Mouse (Mus musculus): ENCODE measurements around the gene Sept9. TPM values are rescaled to one million over a fixed set of nuclear protein-coding genes. Genes with fewer than 3 reads are reported as not detected.

Sept9 gene
- polyA plus RNA-seq, 1 experiment: 45.3 TPM

- DNase-seq (ENCODE audit: low read depth in 1 of 2, low spot score in 2 of 2): no peak
- H3K27ac ChIP-seq (ENCODE audit: insufficient read depth, low read length): peak overlapping the region; percentile 18; the same call in 1 of the 2 replicates
- H3K4me3 ChIP-seq (ENCODE audit: extremely low read depth, insufficient read depth, insufficient read length): no peak overlapping the region
- WGBS: 40% methylated on average over 11 of the region's 11 CpGs
- H3K27me3 ChIP-seq (ENCODE audit: control insufficient read depth, insufficient read depth, low read length): no peaks in the 10 kb centered on the region
- peaks cover 29% of the 10 kb centered on the region for H3K36me3 ChIP-seq (ENCODE audit: control insufficient read depth, insufficient read depth, low read length)
- peaks cover 31% of the 10 kb centered on the region for H3K4me1 ChIP-seq (ENCODE audit: control insufficient read depth, insufficient read depth, insufficient read length)
- TF ChIP-seq POLR2A (IDR thresholded peaks at IDR 0.05; ENCODE audit: low read depth, low read length): no peak
- TF ChIP-seq CTCF (IDR thresholded peaks at IDR 0.05; ENCODE audit: extremely low read depth, insufficient read depth, insufficient read length, insufficient replicate concordance): no peak
Measured at GRCm38 (mm10) chr11:117350462-117351222, 151.2 kb downstream of the Sept9 start.

GRCm38 (mm10) chr11:117353126-117353525 lies 153.7 kb downstream of the Sept9 start:
- Histone ChIP-seq H3K27ac (ENCODE audit: insufficient read depth, low read length) (no peak overlapping the region), H3K27me3 (ENCODE audit: control insufficient read depth, insufficient read depth, low read length) (no peaks in the 10 kb centered on the region), H3K4me3 (ENCODE audit: extremely low read depth, insufficient read depth, insufficient read length) (no peak overlapping the region), H3K36me3 (ENCODE audit: control insufficient read depth, insufficient read depth, low read length) (peaks cover 47% of the 10 kb centered on the region), H3K4me1 (ENCODE audit: control insufficient read depth, insufficient read depth, insufficient read length) (peaks cover 26% of the 10 kb centered on the region)
- no peak for DNase-seq (ENCODE audit: low read depth in 1 of 2, low spot score in 2 of 2)
- no peak for TF ChIP-seq CTCF (IDR thresholded peaks at IDR 0.05; ENCODE audit: extremely low read depth, insufficient read depth, insufficient read length, insufficient replicate concordance)
- TF ChIP-seq POLR2A (IDR thresholded peaks at IDR 0.05; ENCODE audit: low read depth, low read length): no peak
- 92% methylated on average over 11 of the region's 11 CpGs for WGBS

GRCm38 (mm10) chr11:117354107-117354506 lies 154.6 kb downstream of the Sept9 start:
- 79% methylated on average over 4 of the region's 4 CpGs for WGBS
- peaks cover 18% of the 10 kb centered on the region for H3K4me1 ChIP-seq (ENCODE audit: control insufficient read depth, insufficient read depth, insufficient read length)
- H3K36me3 ChIP-seq (ENCODE audit: control insufficient read depth, insufficient read depth, low read length): peaks cover 47% of the 10 kb centered on the region
- no peak for DNase-seq (ENCODE audit: low read depth in 1 of 2, low spot score in 2 of 2)
- no peak for TF ChIP-seq CTCF (IDR thresholded peaks at IDR 0.05; ENCODE audit: extremely low read depth, insufficient read depth, insufficient read length, insufficient replicate concordance)
- no peak for TF ChIP-seq POLR2A (IDR thresholded peaks at IDR 0.05; ENCODE audit: low read depth, low read length)
- H3K4me3 ChIP-seq (ENCODE audit: extremely low read depth, insufficient read depth, insufficient read length): no peak overlapping the region
- no peak overlapping the region for H3K27ac ChIP-seq (ENCODE audit: insufficient read depth, low read length)
- no peaks in the 10 kb centered on the region for H3K27me3 ChIP-seq (ENCODE audit: control insufficient read depth, insufficient read depth, low read length)

GRCm38 (mm10) chr11:117356937-117357336 lies 157.5 kb downstream of the Sept9 start:
- peaks cover 59% of the 10 kb centered on the region for H3K36me3 ChIP-seq (ENCODE audit: control insufficient read depth, insufficient read depth, low read length)
- TF ChIP-seq POLR2A (IDR thresholded peaks at IDR 0.05; ENCODE audit: low read depth, low read length): no peak
- TF ChIP-seq CTCF (IDR thresholded peaks at IDR 0.05; ENCODE audit: extremely low read depth, insufficient read depth, insufficient read length, insufficient replicate concordance): no peak
- no peak for DNase-seq (ENCODE audit: low read depth in 1 of 2, low spot score in 2 of 2)
- H3K4me1 ChIP-seq (ENCODE audit: control insufficient read depth, insufficient read depth, insufficient read length): no peaks in the 10 kb centered on the region
- no peak overlapping the region for H3K27ac ChIP-seq (ENCODE audit: insufficient read depth, low read length)
- H3K4me3 ChIP-seq (ENCODE audit: extremely low read depth, insufficient read depth, insufficient read length): no peak overlapping the region
- H3K27me3 ChIP-seq (ENCODE audit: control insufficient read depth, insufficient read depth, low read length): no peaks in the 10 kb centered on the region
- WGBS: 77% methylated on average over 3 of the region's 3 CpGs

- Histone ChIP-seq H3K27ac (ENCODE audit: insufficient read depth, low read length) (no peak overlapping the region), H3K36me3 (ENCODE audit: control insufficient read depth, insufficient read depth, low read length) (peaks cover 52% of the 10 kb centered on the region), H3K4me1 (ENCODE audit: control insufficient read depth, insufficient read depth, insufficient read length) (no peaks in the 10 kb centered on the region), H3K4me3 (ENCODE audit: extremely low read depth, insufficient read depth, insufficient read length) (no peak overlapping the region), H3K27me3 (ENCODE audit: control insufficient read depth, insufficient read depth, low read length) (no peaks in the 10 kb centered on the region)
- DNase-seq (ENCODE audit: low read depth in 1 of 2, low spot score in 2 of 2): peak; percentile 87 to 91
- TF ChIP-seq POLR2A (IDR thresholded peaks at IDR 0.05; ENCODE audit: low read depth, low read length): no peak
- TF ChIP-seq CTCF (IDR thresholded peaks at IDR 0.05; ENCODE audit: extremely low read depth, insufficient read depth, insufficient read length, insufficient replicate concordance): peak; percentile 94; the same call in 1 of the 2 replicates
- WGBS: 44% methylated on average over 8 of the region's 8 CpGs
Measured at GRCm38 (mm10) chr11:117357916-117358639, 158.6 kb downstream of the Sept9 start.

GRCm38 (mm10) chr11:117359161-117359560 lies 159.7 kb downstream of the Sept9 start:
- peaks cover 44% of the 10 kb centered on the region for H3K36me3 ChIP-seq (ENCODE audit: control insufficient read depth, insufficient read depth, low read length)

More at GRCm38 (mm10) chr11:117359161-117359560, 159.7 kb downstream of the Sept9 start:
- H3K4me1 ChIP-seq (ENCODE audit: control insufficient read depth, insufficient read depth, insufficient read length): no peaks in the 10 kb centered on the region
- no peak overlapping the region for H3K27ac ChIP-seq (ENCODE audit: insufficient read depth, low read length)
- no peak for TF ChIP-seq CTCF (IDR thresholded peaks at IDR 0.05; ENCODE audit: extremely low read depth, insufficient read depth, insufficient read length, insufficient replicate concordance)
- no peak for TF ChIP-seq POLR2A (IDR thresholded peaks at IDR 0.05; ENCODE audit: low read depth, low read length)
- no peak for DNase-seq (ENCODE audit: low read depth in 1 of 2, low spot score in 2 of 2)
- H3K4me3 ChIP-seq (ENCODE audit: extremely low read depth, insufficient read depth, insufficient read length): no peak overlapping the region
- WGBS: 88% methylated on average over 10 of the region's 10 CpGs
- no peaks in the 10 kb centered on the region for H3K27me3 ChIP-seq (ENCODE audit: control insufficient read depth, insufficient read depth, low read length)
